Mouse (Mus musculus): ENCODE data around the gene Nubp2. TPM values are rescaled to one million over a fixed set of nuclear protein-coding genes. Genes with fewer than 3 reads are reported as not detected.

The Nubp2 gene
- total RNA-seq, 2 experiments from 2014 or later, result 10.0 TPM

DNA sequence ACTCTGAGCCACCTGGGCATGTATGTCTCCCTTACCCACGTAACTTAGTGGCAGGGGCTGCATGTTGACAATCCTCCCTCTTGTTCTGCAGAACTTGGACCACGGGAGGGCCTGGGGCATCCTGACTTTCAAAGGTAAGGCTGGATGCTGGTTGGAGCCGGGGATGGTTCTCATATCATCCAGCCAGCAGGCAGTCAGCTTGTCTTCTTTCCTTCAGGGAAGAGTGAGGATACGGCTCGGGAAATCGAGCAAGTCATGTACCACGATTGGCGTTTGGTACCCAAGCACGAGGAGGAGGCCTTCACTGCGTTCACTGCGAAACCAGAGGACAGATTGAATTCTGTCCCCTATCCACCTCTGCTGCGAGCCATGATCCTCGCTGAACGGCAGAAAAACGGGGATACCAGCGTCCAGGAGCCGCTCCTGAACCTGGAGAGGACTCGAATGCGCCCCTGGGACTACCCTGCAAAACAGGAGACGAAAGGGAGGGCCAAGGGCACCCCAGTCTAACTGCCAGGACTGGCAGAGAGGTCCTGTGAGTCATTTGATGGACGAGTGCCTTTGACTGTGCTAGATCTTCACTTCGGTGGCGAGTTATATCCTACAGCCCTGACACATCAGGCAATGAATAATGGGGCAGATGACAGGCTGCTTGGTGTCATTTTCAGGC, 9.6 kb upstream of the Nubp2 start:
- intact Hi-C loops (cut with DNase I), result loop anchor here (10.0 kb wide), 1 partner anchor 929 kb away; the partner anchor contains the start of genes Jmjd8 and Wdr24
- no peak for DNase-seq

DNA sequence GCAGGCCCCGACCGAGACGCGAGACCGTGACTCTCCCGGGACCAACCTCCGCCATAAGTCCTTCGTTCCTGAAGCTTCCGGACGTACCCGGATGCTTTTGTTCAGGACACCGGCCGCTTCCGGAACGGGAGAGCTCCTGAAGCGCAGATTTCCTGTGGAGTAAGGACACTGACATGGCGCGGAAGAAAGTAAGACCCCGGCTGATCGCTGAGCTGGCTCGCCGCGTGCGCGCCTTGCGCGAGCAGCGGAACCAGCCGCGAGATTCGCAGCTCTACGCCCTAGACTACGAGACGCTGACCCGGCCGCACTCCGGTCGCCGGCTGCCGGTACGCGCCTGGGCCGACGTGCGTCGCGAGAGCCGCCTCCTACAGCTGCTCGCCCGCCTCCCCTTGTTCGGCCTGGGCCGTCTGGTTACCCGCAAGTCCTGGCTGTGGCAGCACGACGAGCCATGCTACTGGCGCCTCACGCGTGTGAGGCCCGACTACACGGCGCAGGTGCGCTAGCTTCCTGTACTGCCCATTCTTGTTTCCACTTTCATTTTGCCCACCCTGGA, 8.9 kb upstream of the Nubp2 start, which contains the start of the genes Eme2 and Mrps34:
Gene Eme2, minus strand, starts transcription at position 93 of the 553 bp plus-strand sequence.
Gene Mrps34, plus strand, starts transcription at position 122 of the 553 bp plus-strand sequence.
- intact Hi-C loops (cut with DNase I), result loop anchor here (10.0 kb wide), 1 partner anchor 930 kb away; the partner anchor contains the start of genes Jmjd8 and Wdr24
- peak; percentile 68 to 77 for DNase-seq

DNA sequence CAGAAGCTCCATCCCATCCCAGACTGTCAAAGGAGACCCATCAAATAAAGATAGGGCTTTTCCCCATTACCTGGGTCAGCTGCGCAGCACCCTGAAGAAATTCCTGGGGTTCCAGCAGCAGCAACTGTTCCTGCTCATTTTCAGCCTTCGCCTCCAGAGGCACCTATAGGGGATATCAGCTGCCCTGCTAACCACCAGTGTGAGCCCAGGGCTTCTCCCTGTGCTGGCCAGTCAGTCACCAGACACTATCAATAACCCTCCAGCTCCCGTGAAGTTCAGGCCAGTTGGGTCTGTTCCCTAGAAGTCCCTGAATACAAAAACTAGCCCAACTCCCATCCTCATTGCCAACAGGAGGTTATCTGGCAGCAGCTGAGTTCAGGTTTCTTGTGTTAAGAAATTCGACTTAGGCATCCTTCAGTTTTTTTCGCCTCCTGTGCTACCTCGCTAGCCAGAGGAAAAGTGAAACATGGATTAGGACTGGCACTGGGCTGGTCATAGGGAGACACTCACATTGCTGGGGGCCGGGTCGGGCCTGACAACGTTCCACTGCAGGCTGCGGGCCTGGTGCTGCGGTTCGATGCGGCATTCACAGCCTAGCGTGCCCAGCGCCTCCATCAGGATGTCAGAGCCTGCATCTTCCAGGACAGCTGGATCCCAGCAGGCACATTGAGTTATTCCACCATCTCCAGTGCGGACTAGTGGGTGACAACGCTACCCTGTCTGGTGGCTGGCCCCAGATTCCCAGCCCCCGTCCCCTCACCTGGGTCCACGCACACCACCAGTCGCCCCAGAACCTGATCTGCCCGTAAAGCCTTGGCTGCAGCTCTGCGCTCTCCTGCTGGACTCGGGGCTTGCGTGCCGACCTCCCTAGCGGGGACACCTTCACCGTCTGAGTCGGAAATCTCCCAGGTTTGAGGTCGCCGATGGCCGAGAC, 8.2 kb upstream of the Nubp2 start:
- intact Hi-C loops (cut with DNase I), result loop anchor here (10.0 kb wide), 1 partner anchor 930 kb away; the partner anchor contains the start of genes Jmjd8 and Wdr24
- no peak for DNase-seq

DNA sequence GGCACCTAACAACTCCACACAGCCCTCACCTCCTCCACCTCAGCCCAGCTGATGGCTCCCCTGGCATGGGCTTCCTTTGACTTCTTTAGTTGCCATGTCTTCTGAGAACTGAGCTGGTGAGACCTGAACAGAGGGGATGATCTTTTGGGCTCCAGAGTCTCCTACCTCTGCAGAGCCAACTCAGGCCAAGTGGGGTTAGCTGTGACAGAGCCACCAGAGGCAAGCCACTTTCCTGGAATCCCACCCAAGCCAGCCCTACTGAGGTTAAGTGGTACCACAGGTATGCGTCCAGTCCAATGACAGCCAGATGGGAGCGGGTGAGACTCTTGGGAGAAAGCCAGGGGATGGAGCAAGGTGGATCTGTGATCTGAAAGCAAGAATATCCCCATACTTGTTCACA, 7.1 kb upstream of the Nubp2 start:
- intact Hi-C loops (cut with DNase I), result loop anchor here (10.0 kb wide), 1 partner anchor 932 kb away; the partner anchor contains the start of genes Jmjd8 and Wdr24

DNA sequence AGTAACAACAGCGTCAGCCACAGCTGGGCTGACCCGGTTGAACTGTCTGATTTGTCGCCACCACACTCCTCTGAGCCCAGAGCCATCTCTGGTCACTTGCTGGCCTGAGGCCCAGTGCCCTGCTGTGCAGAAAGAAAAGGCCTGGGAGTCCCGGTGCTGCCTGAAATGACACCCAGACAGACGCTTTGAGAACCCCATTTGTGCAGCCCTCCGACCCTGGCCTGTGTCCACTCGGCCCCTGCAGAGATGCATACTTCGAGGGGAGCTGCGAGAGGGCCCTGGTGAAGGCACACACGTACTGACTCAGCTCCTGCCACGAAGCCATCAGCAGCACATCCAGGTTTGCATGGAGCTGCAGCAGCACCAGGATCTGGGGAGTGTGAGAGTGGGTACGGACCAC, 6.6 kb upstream of the Nubp2 start:
- intact Hi-C loops (cut with DNase I), result loop anchor here (10.0 kb wide), 1 partner anchor 932 kb away; the partner anchor contains the start of genes Jmjd8 and Wdr24

More for the DNA sequence above, 7.1 kb upstream of the Nubp2 start:
- DNase-seq, result no peak

DNA sequence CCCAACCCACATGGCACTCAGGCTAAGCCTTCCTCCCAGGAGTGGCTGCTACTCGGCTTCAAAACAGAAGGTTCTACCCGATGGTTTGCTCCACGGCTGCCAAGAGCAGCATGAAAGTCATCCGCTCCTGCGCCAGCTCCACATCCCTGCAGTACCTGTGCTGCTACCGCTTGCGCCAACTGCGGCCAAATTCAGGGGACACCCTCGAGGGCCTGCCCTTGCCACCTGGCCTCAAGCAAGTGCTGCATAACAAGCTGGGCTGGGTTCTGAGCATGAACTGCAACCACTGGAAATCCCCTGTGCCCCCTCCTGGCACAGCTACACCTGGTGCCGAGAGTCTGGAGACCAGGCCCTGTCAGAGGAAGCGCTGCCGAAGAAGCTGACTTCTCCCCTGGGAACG, 5.2 kb upstream of the Nubp2 start:
- intact Hi-C loops (cut with DNase I), result loop anchor here (10.0 kb wide), 1 partner anchor 933 kb away; the partner anchor contains the start of genes Jmjd8 and Wdr24
- DNase-seq, result no peak

More for the DNA sequence above, 6.6 kb upstream of the Nubp2 start:
- no peak for DNase-seq

DNA sequence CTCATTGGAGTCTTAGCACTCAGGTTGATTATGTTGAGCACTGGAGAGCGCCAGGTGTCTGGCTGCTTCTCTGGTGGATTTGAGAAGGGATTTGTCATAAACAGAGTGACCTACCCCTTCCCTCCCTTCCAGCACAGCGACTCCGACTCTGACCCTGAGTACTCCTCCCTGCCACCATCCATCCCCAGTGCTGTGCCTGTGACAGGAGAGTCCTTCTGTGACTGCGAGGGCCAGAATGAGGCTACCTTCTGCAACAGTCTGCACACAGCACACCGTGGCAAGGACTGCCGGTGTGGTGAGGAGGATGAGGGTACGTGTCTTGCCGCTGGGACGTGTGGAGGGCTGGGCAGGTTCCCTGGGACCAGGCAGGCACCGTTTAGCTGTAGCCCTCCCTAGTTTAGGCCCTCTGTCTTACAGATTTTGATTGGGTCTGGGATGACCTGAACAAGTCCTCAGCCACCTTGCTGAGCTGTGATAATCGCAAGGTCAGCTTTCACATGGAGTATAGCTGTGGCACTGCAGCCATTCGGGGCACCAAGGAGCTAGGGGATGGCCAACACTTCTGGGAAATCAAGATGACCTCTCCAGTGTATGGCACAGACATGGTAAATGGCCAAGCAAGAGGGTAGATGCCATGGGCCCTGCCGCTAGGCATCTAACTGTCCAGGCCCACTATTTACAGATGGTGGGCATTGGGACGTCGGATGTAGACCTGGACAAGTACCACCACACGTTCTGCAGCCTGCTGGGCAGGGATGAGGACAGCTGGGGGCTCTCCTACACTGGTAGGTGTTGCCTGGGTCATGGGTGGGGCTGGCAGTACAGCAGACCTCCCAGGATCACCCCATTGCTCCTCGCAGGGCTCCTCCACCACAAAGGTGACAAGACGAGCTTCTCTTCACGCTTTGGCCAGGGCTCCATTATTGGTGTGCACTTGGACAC, 4.3 kb upstream of the Nubp2 start:
- intact Hi-C loops (cut with DNase I), result loop anchor here (10.0 kb wide), 1 partner anchor 934 kb away; the partner anchor contains the start of genes Jmjd8 and Wdr24

DNA sequence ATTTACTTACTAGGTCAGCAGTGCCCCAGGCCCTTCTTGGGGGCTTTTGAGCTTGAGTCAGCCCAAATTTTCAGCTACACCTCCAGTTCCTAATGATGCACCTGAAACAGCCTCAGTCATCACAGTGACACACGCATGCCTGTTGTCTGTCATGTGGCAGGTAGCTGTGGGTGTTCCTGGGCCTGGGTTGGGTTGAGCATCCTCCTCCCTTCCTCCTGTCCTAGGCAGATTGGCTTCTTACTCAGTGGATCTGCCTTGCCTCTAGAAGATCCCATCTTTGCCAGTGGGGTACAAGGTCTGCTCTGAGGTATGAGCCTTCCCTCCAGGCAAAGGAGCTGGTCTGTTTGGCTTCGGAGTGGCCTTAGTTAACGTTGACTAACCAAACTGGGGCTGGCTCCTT, 2.7 kb upstream of the Nubp2 start:
- intact Hi-C loops (cut with DNase I), result no loop called here

More for the DNA sequence above, 4.3 kb upstream of the Nubp2 start:
- DNase-seq, result no peak

DNA sequence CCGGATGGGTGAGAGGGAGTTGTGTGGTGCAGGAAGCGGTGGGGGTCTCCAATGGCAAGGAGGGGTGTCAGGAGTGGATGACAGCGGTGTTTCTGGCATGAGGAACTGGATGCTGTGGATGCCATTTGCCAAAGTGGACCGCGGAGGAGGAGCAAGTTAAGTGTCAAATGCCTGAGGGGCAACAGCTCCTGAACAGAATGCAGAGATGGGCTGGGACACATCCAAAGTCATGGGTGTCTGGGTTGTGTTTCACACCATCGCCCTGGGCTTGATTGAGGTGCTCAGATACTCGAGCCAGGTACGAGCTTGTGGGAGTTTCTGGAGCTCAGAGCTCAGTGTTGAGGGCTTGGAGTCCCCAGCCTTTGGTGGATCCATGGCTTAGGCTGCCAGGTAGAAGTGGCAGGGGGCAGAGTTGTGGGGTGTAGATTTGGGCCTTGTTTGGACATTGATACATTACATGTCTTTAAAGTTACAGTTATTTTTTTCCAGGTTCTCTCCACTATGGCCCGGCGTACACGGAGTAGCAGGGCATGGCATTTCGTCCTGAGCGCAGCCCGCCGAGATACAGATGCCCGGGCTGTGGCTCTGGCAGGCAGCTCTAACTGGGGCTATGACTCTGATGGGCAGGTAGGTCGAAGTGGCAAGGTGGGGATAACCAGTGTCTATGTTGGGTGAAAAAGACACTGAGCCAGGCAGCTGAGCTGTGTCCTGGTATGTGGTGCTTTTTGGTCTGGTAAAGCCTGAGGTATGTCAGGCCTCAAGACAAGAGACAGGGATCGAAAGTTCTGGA, 1.3 kb upstream of the Nubp2 start:
- no peak for DNase-seq
- intact Hi-C loops (cut with DNase I), result no loop called here

More for the DNA sequence above, 2.7 kb upstream of the Nubp2 start:
- DNase-seq, result no peak

DNA sequence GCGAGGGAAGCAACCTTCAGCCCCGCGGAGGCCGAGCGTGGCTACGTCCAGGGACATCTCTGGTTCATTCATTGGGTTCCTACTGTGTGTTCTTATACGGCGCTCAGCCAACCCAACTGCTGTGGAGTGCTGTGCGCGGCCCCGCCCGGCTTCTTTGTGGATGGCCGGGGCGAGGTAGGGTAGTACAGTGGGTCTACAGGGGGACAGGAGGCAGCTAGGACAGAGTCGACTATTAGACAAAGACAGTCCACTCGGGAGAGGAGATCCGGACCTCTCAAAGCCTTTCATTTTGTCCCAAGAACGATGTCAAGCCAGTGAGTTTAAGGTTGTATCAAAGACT, 753 bp upstream of the Nubp2 start:
- intact Hi-C loops (cut with DNase I), result no loop called here
- DNase-seq, result no peak

DNA sequence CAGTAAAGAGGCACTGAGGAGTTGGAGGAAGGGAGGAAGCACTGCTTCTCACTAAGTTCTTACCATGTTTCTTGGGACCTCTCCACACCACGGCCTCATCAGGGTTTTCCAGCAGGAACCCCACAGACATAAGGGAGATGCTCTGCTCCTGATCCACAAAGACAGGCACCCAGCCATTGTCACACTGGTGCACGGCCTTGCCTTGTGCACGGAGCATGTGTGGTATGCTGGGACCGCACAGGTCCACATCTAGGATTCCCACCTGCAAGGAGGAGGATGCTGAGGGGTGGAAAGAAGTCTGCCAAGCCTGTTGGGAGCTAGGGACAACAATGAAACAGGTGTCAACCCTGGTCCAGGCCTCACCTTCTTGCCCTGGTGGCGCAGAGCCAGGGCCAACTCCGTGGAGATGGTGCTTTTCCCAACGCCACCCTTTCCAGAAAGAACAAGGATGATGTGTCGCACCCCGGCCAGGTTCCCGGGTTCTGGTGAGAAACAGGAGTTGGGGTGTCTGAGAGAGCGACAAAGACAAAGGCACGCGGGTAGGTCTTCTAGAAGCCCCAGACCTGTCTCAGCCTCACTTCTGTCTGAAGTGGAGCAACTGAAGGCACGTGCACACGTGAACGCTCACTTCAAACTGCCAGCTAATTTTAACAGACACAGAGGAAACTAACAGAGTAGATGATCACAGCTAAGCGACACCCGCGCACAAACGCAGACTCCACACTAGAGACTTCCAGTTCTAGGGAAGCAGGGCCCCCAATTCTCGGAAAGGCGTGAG, 604 bp downstream of the Nubp2 start:
- DNase-seq, result no peak
- intact Hi-C loops (cut with DNase I), result no loop called here

DNA sequence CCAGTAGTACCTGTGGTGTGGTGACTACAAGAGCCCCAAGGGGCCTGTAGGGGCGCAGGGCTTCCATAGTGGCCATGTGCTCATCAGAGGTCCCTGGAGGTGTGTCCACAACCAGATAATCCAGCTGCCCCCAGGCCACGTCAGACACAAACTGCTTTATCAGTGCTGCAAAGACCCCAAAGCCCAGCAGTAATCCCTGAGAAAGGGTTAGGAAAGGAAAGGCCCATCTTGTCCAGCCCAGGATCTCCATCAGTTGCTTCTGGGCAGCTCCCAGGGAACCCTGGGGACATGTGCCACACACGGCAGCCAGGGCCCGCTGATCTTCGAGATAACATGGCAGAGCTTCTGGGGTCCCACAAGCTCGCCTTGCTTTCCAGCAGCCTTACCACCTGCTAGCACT, 1.8 kb downstream of the Nubp2 start:
- intact Hi-C loops (cut with DNase I), result loop anchor here (5.0 kb wide), 1 partner anchor 137 kb away; no protein-coding TSS in a partner anchor
- DNase-seq, result no peak

DNA sequence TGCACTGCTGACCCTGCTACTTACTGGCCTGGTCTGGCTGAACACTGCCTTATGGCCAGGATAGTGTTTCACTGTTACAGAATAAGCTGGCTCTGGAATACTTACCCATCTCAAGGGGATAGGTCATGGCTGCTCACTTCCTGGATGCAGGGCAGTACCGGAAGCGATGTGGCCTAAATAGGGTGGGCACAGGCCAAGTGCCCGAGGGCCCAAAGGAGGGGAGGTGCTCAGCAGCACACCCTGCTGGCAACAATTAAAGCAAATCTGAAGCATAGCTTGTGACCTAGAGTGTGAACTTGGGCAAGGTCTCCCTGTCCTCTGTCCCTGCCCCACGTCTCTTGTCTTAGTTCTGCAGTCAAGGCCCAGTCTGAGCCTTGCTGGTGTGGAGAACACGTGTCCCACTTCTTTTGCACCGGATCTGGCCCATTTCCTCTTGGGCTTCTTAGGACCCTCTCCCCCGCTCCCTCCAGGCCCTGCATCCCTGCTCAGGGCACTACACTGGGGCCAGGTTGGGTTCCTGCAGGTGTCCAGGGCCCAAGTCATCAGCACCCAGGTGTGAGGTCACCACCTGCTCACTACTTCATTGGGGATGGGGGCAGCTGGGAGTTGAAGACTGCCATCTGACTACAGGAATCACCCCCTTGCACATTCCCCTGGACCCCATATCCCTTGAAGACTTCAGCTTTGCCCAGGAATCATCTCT, 4.3 kb downstream of the Nubp2 start:
- no peak for DNase-seq
- intact Hi-C loops (cut with DNase I), result loop anchor here (5.0 kb wide), 1 partner anchor 135 kb away; no protein-coding TSS in a partner anchor

DNA sequence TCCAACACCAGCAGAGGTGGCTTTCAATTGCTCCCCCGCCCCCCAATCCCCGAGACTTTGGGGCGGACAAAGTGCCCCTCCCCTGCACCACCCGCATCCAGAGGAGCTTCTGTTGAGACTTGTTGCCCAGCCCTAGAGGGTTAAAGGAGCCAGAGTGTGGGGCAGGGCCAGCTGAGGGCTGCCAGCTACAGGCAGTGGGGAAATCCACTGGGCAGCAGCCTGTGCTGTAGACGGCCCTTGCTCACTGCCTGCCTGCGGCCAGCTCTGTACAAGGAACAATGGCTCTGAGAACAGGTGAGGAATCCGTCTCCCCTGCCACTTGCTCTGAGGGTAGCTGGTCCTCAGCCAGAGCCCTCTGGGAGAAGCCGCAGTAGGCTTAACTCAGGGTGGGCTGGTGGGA, 7.6 kb downstream of the Nubp2 start:
- DNase-seq, result no peak
- intact Hi-C loops (cut with DNase I), result no loop called here

DNA sequence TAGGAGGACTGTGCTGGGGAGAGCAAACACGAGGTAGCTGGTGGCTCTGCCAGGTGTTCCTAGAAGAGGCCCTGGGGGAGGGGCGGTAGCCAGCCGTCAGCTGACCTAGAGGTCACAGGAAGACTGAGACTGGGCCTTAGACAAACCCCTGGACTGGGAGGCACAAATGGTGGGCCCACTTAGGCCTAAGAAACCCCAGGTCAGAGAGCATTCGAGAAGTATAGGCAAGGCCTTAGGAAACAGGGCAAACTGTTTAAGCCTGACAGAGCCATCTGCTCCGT, 8.1 kb downstream of the Nubp2 start:
- peak; percentile 48 to 51 for DNase-seq
- intact Hi-C loops (cut with DNase I), result no loop called here

DNA sequence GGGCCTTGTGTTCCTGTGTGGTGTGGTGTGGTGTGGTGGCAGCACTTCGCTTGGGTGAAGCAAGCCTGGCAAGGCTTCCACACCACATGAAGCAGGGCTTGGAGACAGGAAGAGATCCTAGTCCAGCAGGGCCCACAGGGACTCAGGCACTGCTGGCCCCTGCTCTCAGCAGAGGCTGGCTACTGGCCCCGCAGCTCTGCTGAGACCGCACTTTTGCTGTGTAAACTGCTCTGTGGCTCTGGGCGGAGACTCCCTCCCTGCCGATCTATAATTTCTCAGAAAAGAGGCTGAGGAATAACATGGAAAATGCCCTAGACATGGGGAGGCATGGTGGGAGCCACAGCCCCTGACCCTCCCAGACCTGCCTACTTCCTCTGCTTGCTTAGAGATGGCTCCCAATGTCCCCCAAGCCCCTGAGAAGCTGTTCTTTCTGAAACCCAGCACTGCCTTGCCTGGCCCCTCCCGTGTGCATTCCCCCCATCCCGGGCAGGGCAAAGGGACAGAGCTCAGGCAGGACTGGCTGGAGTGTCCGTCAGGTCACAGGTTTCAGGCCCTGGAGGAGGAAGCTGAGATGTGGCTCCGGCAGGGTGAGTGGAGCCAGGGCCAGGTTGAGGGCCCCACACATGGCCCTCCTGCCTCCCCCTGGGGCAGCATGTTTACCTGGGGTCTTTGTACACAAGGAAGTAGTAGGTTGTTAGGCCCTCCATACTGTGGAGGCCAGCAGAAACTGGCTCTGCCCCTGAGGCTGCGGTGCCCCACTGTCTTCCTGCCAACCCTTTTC, 8.6 kb downstream of the Nubp2 start:
- DNase-seq, result peak in 1 of 2 experiments; percentile 50
- intact Hi-C loops (cut with DNase I), result loop anchor here (2.0 kb wide), 1 partner anchor 27 kb away; the partner anchor contains the start of gene Fahd1

DNA sequence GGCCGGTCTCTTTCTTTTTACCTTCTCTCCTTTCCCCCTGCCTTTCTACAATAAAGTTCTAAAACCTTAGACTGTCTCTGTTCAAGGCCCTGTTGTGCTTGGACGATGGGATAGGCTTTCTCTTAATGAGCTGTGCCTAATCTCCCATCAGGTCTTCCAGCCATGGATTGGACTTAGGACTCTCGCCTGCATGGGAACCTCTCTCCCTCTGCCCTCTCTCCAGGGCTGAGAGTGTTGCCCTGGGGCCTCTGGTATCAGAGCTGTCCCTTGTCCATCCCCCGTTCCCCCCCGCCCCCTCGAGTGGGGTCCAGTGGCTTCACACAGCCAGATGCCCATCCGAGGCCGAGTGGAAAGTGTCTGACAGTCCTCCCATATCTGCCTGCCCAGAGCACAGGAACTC, 11.2 kb downstream of the Nubp2 start:
- no peak for DNase-seq
- intact Hi-C loops (cut with DNase I), result no loop called here
